Mouse (Mus musculus): Measurements from ENCODE around the gene Atf6. TPM values are rescaled to one million over a fixed set of nuclear protein-coding genes. Genes with fewer than 3 reads are reported as not detected.

Atf6 gene
- 7.7 TPM for polyA plus RNA-seq (2015; fragmentation: Illumina TruSeq; extraction: RNeasy Lipid Tissue Mini Kit (QIAGEN cat#74804); ENCODE audit: insufficient read depth, low read depth, low replicate concordance)

DNA sequence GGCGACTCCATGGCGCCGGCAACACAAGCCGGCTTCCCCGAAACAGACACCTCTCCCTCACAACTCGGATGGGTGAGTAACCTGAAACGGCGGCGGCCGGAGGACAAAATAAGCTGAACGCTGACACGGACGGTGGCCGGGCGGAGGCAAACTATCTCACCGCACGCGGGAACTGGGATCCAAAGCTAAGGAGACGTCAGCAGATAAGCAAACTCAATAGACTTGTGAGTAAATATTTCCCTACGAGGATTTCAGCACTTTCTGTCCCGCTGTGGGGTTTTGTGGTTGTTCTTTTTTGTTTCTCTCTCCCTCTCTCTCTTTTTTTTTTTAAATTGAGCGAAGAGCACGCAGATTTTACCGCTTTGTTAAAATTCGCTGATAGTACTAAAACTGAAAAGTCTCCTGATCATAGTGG, at the start of gene Atf6:
Gene Atf6 (minus strand): TSS at position 81 of the 415 bp plus-strand sequence.

DNA sequence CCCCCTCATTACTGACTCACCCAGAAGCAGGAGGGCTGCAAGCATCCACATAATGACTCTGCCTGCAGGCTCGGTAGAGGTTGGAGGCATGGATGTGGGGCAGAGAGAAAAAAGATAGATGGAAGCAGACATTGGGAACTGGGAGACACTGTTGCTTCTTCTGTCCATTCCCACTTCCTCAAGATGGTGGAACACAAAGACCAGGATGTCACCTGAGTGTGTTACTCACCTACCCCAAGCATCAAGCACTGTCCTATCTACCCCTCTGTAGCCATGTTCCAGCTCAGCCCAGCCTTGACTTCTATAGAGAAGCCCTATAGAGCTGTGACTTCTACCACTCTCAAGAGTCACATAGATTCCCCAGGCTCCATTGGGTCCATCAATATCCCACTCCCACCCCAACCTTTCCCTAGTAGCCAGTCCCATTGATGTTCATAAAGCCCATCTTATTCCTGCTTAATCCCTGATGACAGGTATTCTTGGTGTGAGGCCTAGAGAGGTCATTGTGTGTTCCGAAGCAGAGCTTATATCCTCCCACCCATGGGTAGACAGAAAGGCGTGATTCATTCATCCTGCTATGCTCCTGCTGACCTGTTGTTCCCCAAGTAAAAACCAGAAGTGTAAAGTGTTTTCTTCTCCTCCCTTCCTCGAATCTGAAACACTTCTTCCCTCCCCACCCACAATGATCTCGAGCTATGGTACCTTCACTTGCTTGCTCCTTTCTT, 45.5 kb upstream of the Atf6 start, which contains the start of gene Fcrlb:
Gene Fcrlb (minus strand): TSS at position 51 of the 725 bp plus-strand sequence.

DNA sequence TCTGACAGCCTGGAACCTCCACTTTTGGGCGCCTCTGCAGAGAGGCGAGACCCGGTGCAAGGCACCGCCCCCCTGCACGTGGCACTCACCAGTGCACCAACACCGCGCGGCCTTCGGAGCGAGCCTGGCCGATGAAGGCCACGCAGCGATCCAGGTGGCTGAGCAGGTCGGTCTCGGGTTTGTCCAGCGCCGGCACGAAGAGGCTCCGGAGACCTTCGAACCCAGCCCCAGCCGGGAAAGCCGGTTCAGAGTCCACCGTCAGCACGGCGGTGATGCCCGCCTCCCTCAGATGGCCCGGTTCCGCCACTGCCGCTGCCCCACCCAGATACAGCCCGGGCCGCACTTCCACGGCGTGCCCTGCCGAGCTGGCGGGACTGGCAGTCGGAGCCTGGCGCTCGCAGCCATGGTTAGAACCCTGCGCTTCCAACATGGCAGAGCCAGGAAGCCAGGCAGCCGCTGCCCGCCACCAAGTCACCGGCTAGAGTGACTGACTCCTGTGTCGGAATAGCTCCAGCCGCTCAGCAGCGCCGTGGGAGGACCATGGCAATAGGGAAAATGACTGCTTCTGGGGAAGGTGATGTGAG, 17.5 kb upstream of the Atf6 start, which contains the start of the genes Gm26620 and Dusp12:
Gene Gm26620 (plus strand): TSS at position 88 of the 584 bp plus-strand sequence.
Gene Dusp12 (minus strand): TSS at position 563 of the 584 bp plus-strand sequence.

Other genes with a start within 250 kb of the Atf6 start
- 4.8 TPM for gene Olfml2b, start 223.2 kb downstream of the Atf6 start, polyA plus RNA-seq (2015; fragmentation: Illumina TruSeq; extraction: RNeasy Lipid Tissue Mini Kit (QIAGEN cat#74804); ENCODE audit: insufficient read depth, low read depth, low replicate concordance)
- gene Gm26620, start 17.3 kb upstream of the Atf6 start, polyA plus RNA-seq (2015; fragmentation: Illumina TruSeq; extraction: RNeasy Lipid Tissue Mini Kit (QIAGEN cat#74804); ENCODE audit: insufficient read depth, low read depth, low replicate concordance): not detected
- 8.2 TPM for gene Dusp12, start 17.8 kb upstream of the Atf6 start, polyA plus RNA-seq (2015; fragmentation: Illumina TruSeq; extraction: RNeasy Lipid Tissue Mini Kit (QIAGEN cat#74804); ENCODE audit: insufficient read depth, low read depth, low replicate concordance)
- not detected for gene Fcrlb, start 45.2 kb upstream of the Atf6 start, polyA plus RNA-seq (2015; fragmentation: Illumina TruSeq; extraction: RNeasy Lipid Tissue Mini Kit (QIAGEN cat#74804); ENCODE audit: insufficient read depth, low read depth, low replicate concordance)
- not detected for gene Fcrla, start 59.8 kb upstream of the Atf6 start, polyA plus RNA-seq (2015; fragmentation: Illumina TruSeq; extraction: RNeasy Lipid Tissue Mini Kit (QIAGEN cat#74804); ENCODE audit: insufficient read depth, low read depth, low replicate concordance)
- gene Fcgr2b, start 108.8 kb upstream of the Atf6 start, polyA plus RNA-seq (2015; fragmentation: Illumina TruSeq; extraction: RNeasy Lipid Tissue Mini Kit (QIAGEN cat#74804); ENCODE audit: insufficient read depth, low read depth, low replicate concordance): 6.6 TPM
- gene Fcgr4, start 151.1 kb upstream of the Atf6 start, polyA plus RNA-seq (2015; fragmentation: Illumina TruSeq; extraction: RNeasy Lipid Tissue Mini Kit (QIAGEN cat#74804); ENCODE audit: insufficient read depth, low read depth, low replicate concordance): 0.68 TPM
- 10.0 TPM for gene Fcgr3, start 197.2 kb upstream of the Atf6 start, polyA plus RNA-seq (2015; fragmentation: Illumina TruSeq; extraction: RNeasy Lipid Tissue Mini Kit (QIAGEN cat#74804); ENCODE audit: insufficient read depth, low read depth, low replicate concordance)
- 1.6 TPM for gene Cfap126, start 246.1 kb upstream of the Atf6 start, polyA plus RNA-seq (2015; fragmentation: Illumina TruSeq; extraction: RNeasy Lipid Tissue Mini Kit (QIAGEN cat#74804); ENCODE audit: insufficient read depth, low read depth, low replicate concordance)

All from pancreas, adult 10 weeks (tissue).